Mouse (Mus musculus): ENCODE results near the gene Prelid3b.

DNA sequence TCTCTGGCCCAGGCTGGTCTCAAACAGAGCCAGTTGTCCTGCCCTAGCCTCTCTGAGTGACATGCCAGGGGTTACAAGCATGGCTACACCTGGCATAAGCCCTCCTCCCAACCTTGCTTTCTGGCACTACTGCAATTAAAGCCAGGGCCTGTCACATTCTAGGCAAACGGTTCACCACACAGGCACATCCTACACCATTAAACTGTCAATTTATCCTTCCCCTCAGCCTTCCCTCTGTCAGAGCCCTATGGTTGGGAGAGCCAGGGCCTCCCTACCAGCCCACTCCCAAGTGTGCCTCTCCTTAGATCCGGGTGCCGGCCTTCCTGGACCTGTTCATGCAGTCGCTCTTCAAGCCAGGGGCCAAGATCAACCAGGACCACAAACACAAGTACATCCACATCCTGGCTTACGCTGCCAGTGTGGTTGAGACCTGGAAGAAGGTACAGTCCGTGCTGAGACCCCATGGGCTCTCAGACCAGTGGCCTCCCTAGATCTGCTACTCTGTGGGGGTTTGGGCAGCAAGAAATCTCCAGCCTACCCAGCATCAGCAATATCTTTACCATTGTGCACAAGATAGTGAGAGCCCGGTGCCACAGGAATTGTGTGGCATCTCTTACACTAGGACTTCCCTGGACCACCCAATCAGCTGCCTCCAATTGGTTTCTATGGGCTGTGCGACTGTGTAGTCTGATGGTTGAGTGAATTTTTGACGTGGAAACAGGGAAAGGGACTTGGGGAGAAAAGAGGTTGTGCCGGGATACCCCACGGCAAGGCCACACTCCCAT lies 48.4 kb downstream of the Prelid3b start:
- TF ChIP-seq POLR2A (IDR thresholded peaks at IDR 0.05; ENCODE audit: insufficient read depth, low read length) (no peak), EP300 (IDR thresholded peaks at IDR 0.05; ENCODE audit: insufficient read depth, low read depth, low read length) (no peak), CTCF (IDR thresholded peaks at IDR 0.05; ENCODE audit: low read depth, low read length) (no peak)
